In the genomic region with DNA sequence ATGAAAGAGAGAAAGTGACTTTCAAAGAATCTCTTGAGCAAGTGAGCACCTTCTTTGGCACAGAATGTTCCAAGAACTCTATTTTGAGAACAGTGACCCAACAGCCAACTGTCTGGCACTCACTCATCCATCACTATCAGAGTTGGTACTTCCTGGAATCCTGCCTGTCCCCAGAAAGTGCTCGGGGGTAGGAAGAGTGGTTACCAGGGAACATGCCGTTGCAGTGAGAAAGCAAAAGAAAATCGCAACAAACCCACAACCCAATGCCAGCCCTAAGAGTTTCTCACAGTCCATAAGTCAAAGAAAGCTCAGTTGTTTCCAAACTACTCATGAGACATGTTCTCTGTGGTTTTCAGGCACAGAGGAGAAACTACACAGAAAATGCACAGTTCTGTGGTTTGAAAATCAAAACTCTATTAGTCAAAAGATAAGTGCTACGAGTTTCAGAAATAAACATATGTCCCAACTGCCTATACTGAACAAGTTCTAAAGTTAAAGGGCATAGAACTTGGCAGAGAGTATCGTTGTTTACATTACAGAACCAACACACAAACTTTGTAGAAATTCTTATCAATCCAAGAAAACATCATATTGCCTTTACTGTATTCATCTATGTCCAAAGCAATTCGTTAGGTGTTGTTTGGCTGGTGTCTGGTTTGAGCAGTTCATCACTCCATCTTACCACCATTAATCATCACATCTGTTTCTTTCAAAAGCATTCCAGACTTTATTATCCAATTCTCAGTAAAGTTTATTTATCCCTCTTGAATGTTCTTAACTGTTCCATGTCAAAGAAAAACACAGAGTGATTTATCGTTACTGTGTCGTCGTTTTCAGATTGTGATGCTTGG, we compare ENCODE assay signal across 15 mouse cellular contexts.
DNase-seq lines count a peak whose midpoint lies in the region; ATAC-seq and TF ChIP-seq lines count a peak whose summit lies in the region.
"Had no signal": no experiment of that assay in that cellular context is flagged by ENCODE, and none has a peak within 500 bp of the region (broad histone marks: within the 10 kb centered on the region; RNA-seq: fewer than 3 reads in every experiment).

No protein-coding gene starts in this region.

- TF ChIP-seq EP300 in heart, adult 2 months (IDR thresholded peaks at IDR 0.05; ENCODE audit: insufficient read depth, low read depth, low read length): 0 out of 2 replicates have a peak, but pooled peaks have one; percentile 67
- peak; percentile 90 for TF ChIP-seq EP300 in heart, postnatal 0 days (IDR thresholded peaks at IDR 0.05; ENCODE audit: low read depth)

- ATAC-seq in Patski: peak; percentile 60
- peak; percentile 71 for ATAC-seq in heart, postnatal 0 days (ENCODE audit: insufficient read depth, low read depth)
- ATAC-seq: activated CD4-positive, CD25-positive, alpha-beta regulatory T cell, adult 4 months; CD4-positive, CD25-positive, alpha-beta regulatory T cell, adult 4 months; hindbrain, embryonic 16.5 days; liver, embryonic 12.5 days; midbrain, embryonic 16.5 days had no signal

- no peaks in the 10 kb centered on the region for H3K9me3 ChIP-seq in heart, postnatal 0 days (replicated peaks; ENCODE audit: control insufficient read depth, low read length)
- H3K9me3 ChIP-seq: liver, embryonic 12.5 days had no signal

- H3K4me1 ChIP-seq in heart, adult 2 months (ENCODE audit: control insufficient read depth, insufficient read depth, low read length): peaks cover 1% of the 10 kb centered on the region
- H3K4me1 ChIP-seq in heart, postnatal 0 days (ENCODE audit: control insufficient read depth, insufficient read depth): peaks cover 23% of the 10 kb centered on the region
- no peaks in the 10 kb centered on the region for H3K4me1 ChIP-seq in kidney, adult 2 months (ENCODE audit: control insufficient read depth, insufficient read depth, low read length)
- H3K4me1 ChIP-seq: liver, embryonic 12.5 days had no signal

- H3K27ac ChIP-seq in heart, adult 2 months: peak overlapping the region; percentile 76
- H3K27ac ChIP-seq in heart, postnatal 0 days (ENCODE audit: low read depth): peak overlapping the region; percentile 87
- no peak overlapping the region for H3K27ac ChIP-seq in left cerebral cortex, adult 2 months
- no peak overlapping the region for H3K27ac ChIP-seq in kidney, adult 2 months (ENCODE audit: insufficient read depth, low read depth, low read length)
- H3K27ac ChIP-seq: liver, embryonic 12.5 days had no signal

- POLR2A ChIA-PET in Patski (lab: Charles Lee): no interaction called here

- no peaks in the 10 kb centered on the region for H3K27me3 ChIP-seq in heart, adult 2 months (ENCODE audit: control insufficient read depth, insufficient read depth, low read length)
- H3K27me3 ChIP-seq in Patski (no peaks in the 10 kb centered on the region), myocyte (ENCODE audit: control insufficient read depth, insufficient read depth, insufficient read length) (no peaks in the 10 kb centered on the region)
- no peaks in the 10 kb centered on the region for H3K27me3 ChIP-seq in heart, postnatal 0 days (ENCODE audit: control insufficient read depth, insufficient read depth, low read length)
- no peaks in the 10 kb centered on the region for H3K27me3 ChIP-seq in kidney, adult 2 months (replicated peaks; ENCODE audit: control insufficient read depth, insufficient read depth, low read length)
- H3K27me3 ChIP-seq: liver, embryonic 12.5 days had no signal

- intact Hi-C loops in heart, adult 2 months (cut with DNase I): no loop called here
- intact Hi-C loops in left cerebral cortex, adult 2 months (cut with DNase I): no loop called here

- H3K36me3 ChIP-seq in heart, adult 2 months (ENCODE audit: control insufficient read depth, insufficient read depth, low read length): no peaks in the 10 kb centered on the region
- H3K36me3 ChIP-seq in heart, postnatal 0 days (replicated peaks; ENCODE audit: control insufficient read depth, insufficient read depth, low read length): no peaks in the 10 kb centered on the region
- H3K36me3 ChIP-seq in myocyte (ENCODE audit: control insufficient read depth, insufficient read depth): no peaks in the 10 kb centered on the region
- H3K36me3 ChIP-seq in kidney, adult 2 months (ENCODE audit: control insufficient read depth, insufficient read depth, low read length): no peaks in the 10 kb centered on the region
- H3K36me3 ChIP-seq: liver, embryonic 12.5 days had no signal

- WGBS in heart, adult 2 months: 60% methylated on average over 9 of the region's 9 CpGs
- WGBS in heart, postnatal 0 days: 63% methylated on average over 9 of the region's 9 CpGs
- 77% methylated on average over 9 of the region's 9 CpGs for WGBS in kidney, adult 2 months

- no peaks in the 10 kb centered on the region for H3K79me2 ChIP-seq in heart, adult 2 months (replicated peaks; ENCODE audit: control insufficient read depth, insufficient read depth, low read length)
- no peaks in the 10 kb centered on the region for H3K79me2 ChIP-seq in myocyte (ENCODE audit: control insufficient read depth, insufficient read depth)

- TF ChIP-seq CTCF in heart, adult 2 months (IDR thresholded peaks at IDR 0.05): no peak
- TF ChIP-seq CTCF in Patski (IDR thresholded peaks at IDR 0.05): no peak
- TF ChIP-seq CTCF in heart, postnatal 0 days (IDR thresholded peaks at IDR 0.05; ENCODE audit: low read depth): no peak
- TF ChIP-seq CTCF in left cerebral cortex, adult 2 months (IDR thresholded peaks at IDR 0.05): no peak
- no peak for TF ChIP-seq CTCF in kidney, adult 2 months (conservative IDR thresholded peaks at IDR 0.05; ENCODE audit: insufficient read depth, insufficient read length, low read depth, low read length)

- peak in 1 of 2 experiments; percentile 59 for DNase-seq in heart, adult 2 months
- no peak for DNase-seq in heart, adult 8-10 months (ENCODE audit: low spot score)
- DNase-seq in Patski (ENCODE audit: low read depth, low spot score): no peak
- DNase-seq in heart, postnatal 0 days (ENCODE audit: low spot score): peak; percentile 84
- no peak for DNase-seq in left cerebral cortex, adult 2 months (ENCODE audit: extremely low spot score in 1 of 2, low spot score in 2 of 2)
- no peak for DNase-seq in kidney, adult 2 months
- DNase-seq: layer of hippocampus, postnatal 36 days; left cerebral cortex, postnatal 4 days; thymus, postnatal 4 days had no signal

- in situ Hi-C loops in Patski (cut with MboI; ENCODE audit: low pct_unique_long_range_greater_than_20kb): no loop called here

- TF ChIP-seq POLR2A in heart, adult 2 months (IDR thresholded peaks at IDR 0.05; ENCODE audit: insufficient read depth, low read depth, low read length): no peak
- no peak for TF ChIP-seq POLR2A in myocyte (IDR thresholded peaks at IDR 0.05; ENCODE audit: insufficient read length, low read depth)
- no peak for TF ChIP-seq POLR2A in kidney, adult 2 months (IDR thresholded peaks at IDR 0.05; ENCODE audit: low read depth, low read length)

- H3K4me3 ChIP-seq in heart, adult 2 months: no peak overlapping the region
- no peak overlapping the region for H3K4me3 ChIP-seq in heart, postnatal 0 days (ENCODE audit: low read depth, low read length)
- H3K4me3 ChIP-seq in myocyte: no peak overlapping the region
- no peak overlapping the region for H3K4me3 ChIP-seq in left cerebral cortex, adult 2 months
- no peak overlapping the region for H3K4me3 ChIP-seq in kidney, adult 2 months (ENCODE audit: insufficient read depth, low read depth, low read length)
- H3K4me3 ChIP-seq: liver, embryonic 12.5 days had no signal

- no peak overlapping the region for H3ac ChIP-seq in myocyte (ENCODE audit: control insufficient read depth, insufficient read length)

- no peak overlapping the region for H3K9ac ChIP-seq in heart, adult 2 months (ENCODE audit: low read depth, low read length)
- no peak overlapping the region for H3K9ac ChIP-seq in heart, postnatal 0 days (replicated peaks; ENCODE audit: low read depth, low read length)
- H3K9ac ChIP-seq: liver, embryonic 12.5 days had no signal

- CTCF ChIA-PET in Patski (lab: Charles Lee): no interaction called here

- H3K4me2 ChIP-seq in heart, postnatal 0 days (ENCODE audit: low read depth, low read length): no peak overlapping the region
- H3K4me2 ChIP-seq in myocyte (ENCODE audit: low read depth): peak overlapping the region; percentile 1
- H3K4me2 ChIP-seq: liver, embryonic 12.5 days had no signal

TF ChIP-seq in myocyte, 11 proteins besides CTCF, POLR2A, EP300 and RAD21:
- TF ChIP-seq MYOD1 (IDR thresholded peaks at IDR 0.05; ENCODE audit: control insufficient read depth in 1 of 3, insufficient read length in 2 of 3, low read depth in 2 of 3) (no peak), SRF (IDR thresholded peaks at IDR 0.05; ENCODE audit: control insufficient read depth, insufficient read length, low read depth) (no peak), CEBPB (IDR thresholded peaks at IDR 0.05; ENCODE audit: insufficient read depth, poor library complexity, severe bottlenecking) (no peak), MAX (IDR thresholded peaks at IDR 0.05; ENCODE audit: low read depth) (no peak), TCF12 (IDR thresholded peaks at IDR 0.05; ENCODE audit: insufficient read depth, poor library complexity, severe bottlenecking) (no peak), MYOG (IDR thresholded peaks at IDR 0.05; ENCODE audit: control insufficient read depth in 1 of 3, insufficient read depth in 1 of 3, insufficient read length in 2 of 3, low read depth in 2 of 3) (no peak)

Comparison
In these comparisons a context has a peak if more than half of its experiments do, and no peak if none do; other contexts are left out.
1. H3K27ac ChIP-seq: peak in heart, adult 2 months (single experiment) and heart, postnatal 0 days (single experiment); none in left cerebral cortex, adult 2 months (single experiment) and kidney, adult 2 months (single experiment).